Mouse (Mus musculus): ENCODE results near the gene Il4i1. TPM values are rescaled to one million over a fixed set of nuclear protein-coding genes. Genes with fewer than 3 reads are reported as not detected.

Il4i1 gene
- total and polyA plus RNA-seq, 2 experiments from 2014 or later = 0.62 TPM; not detected in 1

GRCm38 (mm10) chr7:44780101-44780500 is 36.1 kb upstream of the Il4i1 start:
- Histone ChIP-seq H3K9me3 (ENCODE audit: low read length) (no peaks in the 10 kb centered on the region), H3K9ac (replicated peaks; ENCODE audit: low read length, poor library complexity, severe bottlenecking) (no peak overlapping the region), H3K27ac (ENCODE audit: low read depth, low read length) (no peak overlapping the region), H3K4me3 (ENCODE audit: low read depth, low read length) (no peak overlapping the region), H3K36me3 (ENCODE audit: insufficient read depth, low read length) (peaks cover 15% of the 10 kb centered on the region; the same call in 1 of the 2 replicates), H3K4me2 (ENCODE audit: low read depth, low read length, poor library complexity, severe bottlenecking) (no peak overlapping the region), H3K4me1 (ENCODE audit: insufficient read depth, low read length) (no peaks in the 10 kb centered on the region), H3K27me3 (ENCODE audit: insufficient read depth, low read length) (no peaks in the 10 kb centered on the region)
- no peak for TF ChIP-seq CTCF (IDR thresholded peaks at IDR 0.05)
- 87% methylated on average over 8 of the region's 8 CpGs for WGBS
- ATAC-seq (ENCODE audit: low FRiP score) = no peak
- no peak for DNase-seq (ENCODE audit: low spot score)

DNA sequence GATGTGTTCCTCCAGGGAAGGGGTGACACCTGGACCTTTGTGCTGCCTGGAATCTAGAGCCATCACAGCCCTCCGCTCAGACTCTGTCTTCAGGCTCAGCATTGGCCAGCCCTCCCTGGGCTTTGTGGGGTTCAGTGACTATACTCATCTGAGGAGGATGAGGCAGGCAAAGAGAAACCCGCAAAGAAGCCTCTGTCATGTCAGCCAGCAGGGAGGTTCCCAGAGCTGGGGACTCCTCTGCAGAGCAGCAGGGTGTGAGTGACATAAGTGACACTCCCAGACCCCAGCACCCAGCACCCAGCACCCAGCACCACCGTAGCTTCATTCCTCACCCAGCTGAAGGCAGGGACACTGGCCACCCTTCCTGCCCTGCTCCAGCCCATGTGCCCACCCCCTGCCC is 26.7 kb upstream of the Il4i1 start:
- H3K27me3 ChIP-seq (ENCODE audit: insufficient read depth, low read length) = no peaks in the 10 kb centered on the region
- no peaks in the 10 kb centered on the region for H3K4me1 ChIP-seq (ENCODE audit: insufficient read depth, low read length)
- WGBS = 68% methylated on average over 3 of the region's 3 CpGs
- TF ChIP-seq CTCF (IDR thresholded peaks at IDR 0.05) = no peak
- H3K4me3 ChIP-seq (ENCODE audit: low read depth, low read length) = no peak overlapping the region
- H3K9ac ChIP-seq (replicated peaks; ENCODE audit: low read length, poor library complexity, severe bottlenecking) = no peak overlapping the region
- DNase-seq (ENCODE audit: low spot score) (no peak), ATAC-seq (ENCODE audit: low FRiP score) (no peak)
- H3K27ac ChIP-seq (ENCODE audit: low read depth, low read length) = no peak overlapping the region
- H3K4me2 ChIP-seq (ENCODE audit: low read depth, low read length, poor library complexity, severe bottlenecking) = no peak overlapping the region
- H3K36me3 ChIP-seq (ENCODE audit: insufficient read depth, low read length) = no peaks in the 10 kb centered on the region
- H3K9me3 ChIP-seq (ENCODE audit: low read length) = no peaks in the 10 kb centered on the region

GRCm38 (mm10) chr7:44790066-44790465 is 26.1 kb upstream of the Il4i1 start:
- no peak overlapping the region for H3K4me3 ChIP-seq (ENCODE audit: low read depth, low read length)
- no peak overlapping the region for H3K4me2 ChIP-seq (ENCODE audit: low read depth, low read length, poor library complexity, severe bottlenecking)
- no peak for TF ChIP-seq CTCF (IDR thresholded peaks at IDR 0.05)
- H3K9me3 ChIP-seq (ENCODE audit: low read length) = no peaks in the 10 kb centered on the region
- ATAC-seq (ENCODE audit: low FRiP score) (no peak), DNase-seq (ENCODE audit: low spot score) (no peak)
- H3K4me1 ChIP-seq (ENCODE audit: insufficient read depth, low read length) = no peaks in the 10 kb centered on the region
- 66% methylated on average over 4 of the region's 4 CpGs for WGBS
- H3K27ac ChIP-seq (ENCODE audit: low read depth, low read length) = no peak overlapping the region
- H3K9ac ChIP-seq (replicated peaks; ENCODE audit: low read length, poor library complexity, severe bottlenecking) = no peak overlapping the region
- H3K27me3 ChIP-seq (ENCODE audit: insufficient read depth, low read length) = no peaks in the 10 kb centered on the region
- no peaks in the 10 kb centered on the region for H3K36me3 ChIP-seq (ENCODE audit: insufficient read depth, low read length)

GRCm38 (mm10) chr7:44792781-44793180 is 23.4 kb upstream of the Il4i1 start:
- Histone ChIP-seq H3K27ac (ENCODE audit: low read depth, low read length) (no peak overlapping the region), H3K36me3 (ENCODE audit: insufficient read depth, low read length) (no peaks in the 10 kb centered on the region), H3K9me3 (ENCODE audit: low read length) (no peaks in the 10 kb centered on the region), H3K4me1 (ENCODE audit: insufficient read depth, low read length) (no peaks in the 10 kb centered on the region), H3K4me3 (ENCODE audit: low read depth, low read length) (no peak overlapping the region), H3K4me2 (ENCODE audit: low read depth, low read length, poor library complexity, severe bottlenecking) (no peak overlapping the region), H3K27me3 (ENCODE audit: insufficient read depth, low read length) (no peaks in the 10 kb centered on the region), H3K9ac (replicated peaks; ENCODE audit: low read length, poor library complexity, severe bottlenecking) (no peak overlapping the region)
- WGBS = 88% methylated on average over 6 of the region's 6 CpGs
- TF ChIP-seq CTCF (IDR thresholded peaks at IDR 0.05) = no peak
- ATAC-seq (ENCODE audit: low FRiP score) (no peak), DNase-seq (ENCODE audit: low spot score) (no peak)

DNA sequence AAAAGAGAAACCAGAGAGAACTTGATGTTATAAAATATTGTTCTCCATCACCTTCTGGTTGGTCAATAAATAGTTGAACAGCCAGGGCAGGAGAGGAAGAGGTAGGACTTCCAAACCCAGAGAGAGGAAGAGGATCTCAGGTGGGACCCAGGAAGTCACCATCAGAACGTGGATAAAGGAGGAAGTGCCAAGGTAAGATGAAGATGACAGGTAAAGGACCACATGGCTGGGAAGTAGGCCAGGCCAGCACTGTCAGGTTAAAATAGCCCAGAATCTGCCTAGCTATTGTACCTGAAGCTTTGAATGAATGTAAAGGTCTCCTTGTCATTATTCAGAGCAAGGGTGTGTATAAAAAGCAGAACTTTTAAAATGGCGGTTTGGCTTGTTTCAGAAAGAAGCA is 7.3 kb upstream of the Il4i1 start:
- no peaks in the 10 kb centered on the region for H3K9me3 ChIP-seq (ENCODE audit: low read length)
- ATAC-seq (ENCODE audit: low FRiP score) (no peak), DNase-seq (ENCODE audit: low spot score) (no peak)
- H3K27me3 ChIP-seq (ENCODE audit: insufficient read depth, low read length) = no peaks in the 10 kb centered on the region
- WGBS = 77% methylated on average over 2 of the region's 2 CpGs
- H3K27ac ChIP-seq (ENCODE audit: low read depth, low read length) = no peak overlapping the region
- H3K4me1 ChIP-seq (ENCODE audit: insufficient read depth, low read length) = no peaks in the 10 kb centered on the region
- H3K36me3 ChIP-seq (ENCODE audit: insufficient read depth, low read length) = no peaks in the 10 kb centered on the region
- no peak for TF ChIP-seq CTCF (IDR thresholded peaks at IDR 0.05)
- H3K4me3 ChIP-seq (ENCODE audit: low read depth, low read length) = no peak overlapping the region
- no peak overlapping the region for H3K4me2 ChIP-seq (ENCODE audit: low read depth, low read length, poor library complexity, severe bottlenecking)
- no peak overlapping the region for H3K9ac ChIP-seq (replicated peaks; ENCODE audit: low read length, poor library complexity, severe bottlenecking)

DNA sequence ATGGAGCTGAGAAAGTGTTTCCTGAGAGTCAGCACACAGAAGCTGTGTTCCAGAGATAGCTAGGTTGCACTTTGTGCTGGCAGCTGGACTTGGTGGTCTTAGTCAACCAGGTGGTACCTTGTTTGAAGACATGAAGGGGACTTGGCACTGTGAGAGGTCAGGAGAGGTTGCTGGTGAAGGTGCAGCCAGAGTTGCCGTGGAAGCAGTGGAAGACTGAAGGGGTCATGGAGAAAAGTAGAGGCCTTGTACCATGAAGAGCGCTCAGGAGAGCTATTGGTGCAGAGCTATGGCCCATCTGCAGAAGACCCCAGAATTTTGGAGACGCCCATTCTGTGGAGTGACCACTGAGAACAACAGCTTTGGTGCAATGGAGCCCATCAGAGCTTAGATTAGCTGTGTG is 6.7 kb upstream of the Il4i1 start:
- no peak for DNase-seq (ENCODE audit: low spot score)
- no peaks in the 10 kb centered on the region for H3K4me1 ChIP-seq (ENCODE audit: insufficient read depth, low read length)
- H3K36me3 ChIP-seq (ENCODE audit: insufficient read depth, low read length) = no peaks in the 10 kb centered on the region
- H3K9ac ChIP-seq (replicated peaks; ENCODE audit: low read length, poor library complexity, severe bottlenecking) = no peak overlapping the region
- no peak overlapping the region for H3K4me3 ChIP-seq (ENCODE audit: low read depth, low read length)
- TF ChIP-seq CTCF (IDR thresholded peaks at IDR 0.05) = no peak
- H3K9me3 ChIP-seq (ENCODE audit: low read length) = no peaks in the 10 kb centered on the region
- H3K27ac ChIP-seq (ENCODE audit: low read depth, low read length) = no peak overlapping the region
- ATAC-seq (ENCODE audit: low FRiP score) = no peak
- 87% methylated on average over 3 of the region's 3 CpGs for WGBS
- H3K27me3 ChIP-seq (ENCODE audit: insufficient read depth, low read length) = no peaks in the 10 kb centered on the region
- H3K4me2 ChIP-seq (ENCODE audit: low read depth, low read length, poor library complexity, severe bottlenecking) = no peak overlapping the region
